Mouse (Mus musculus): ENCODE measurements around the gene Pmpca. TPM values are rescaled to one million over a fixed set of nuclear protein-coding genes. Genes with fewer than 3 reads are reported as not detected.
"Not testable (repeated sequence)": the region's sequence is repeated elsewhere in the genome, so short reads cannot be mapped to it uniquely, and the experiment has no call there.

Pmpca gene
- total RNA-seq, 2 experiments from 2014 or later = 91.4 to 91.9 TPM

DNA sequence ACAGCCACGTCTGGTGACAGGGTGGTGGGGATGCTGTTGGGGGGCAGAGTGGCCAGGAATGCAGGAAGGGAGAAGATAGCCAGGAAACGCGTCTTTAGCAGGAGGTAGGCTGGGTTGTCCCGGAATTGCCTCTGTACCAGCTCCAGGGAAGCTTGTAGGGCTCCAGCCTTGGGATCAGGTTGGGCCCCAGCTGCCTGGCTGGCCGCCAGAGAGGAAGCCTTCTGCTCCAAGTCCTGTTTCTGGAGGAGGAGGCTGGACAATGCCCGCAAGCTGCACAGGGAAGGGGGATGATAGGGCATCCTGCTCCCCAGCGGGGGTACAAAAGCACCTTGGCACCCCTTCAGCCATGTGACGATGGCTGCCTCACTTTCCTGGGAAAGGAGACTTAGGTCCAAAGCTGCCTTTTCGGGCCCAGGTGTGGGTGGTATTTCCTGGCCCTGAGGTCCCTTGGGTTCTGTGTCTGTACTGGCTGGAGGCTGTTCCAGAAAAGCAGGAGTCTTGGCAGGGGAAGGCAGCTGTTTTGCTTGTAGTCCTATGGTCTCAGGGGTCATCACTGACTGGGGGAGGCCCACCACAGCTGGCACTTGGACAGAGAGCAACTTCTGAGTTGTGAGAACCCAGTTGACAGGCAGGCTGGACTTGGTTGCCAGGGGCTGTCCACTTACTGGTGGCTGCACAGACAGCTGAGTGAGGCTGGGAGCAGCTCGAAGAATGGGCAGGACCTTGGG lies 24.2 kb upstream of the Pmpca start:
- intact Hi-C loops (cut with DNase I) = no loop called here
- DNase-seq (ENCODE audit: low spot score in 2 of 2) = no peak

DNA sequence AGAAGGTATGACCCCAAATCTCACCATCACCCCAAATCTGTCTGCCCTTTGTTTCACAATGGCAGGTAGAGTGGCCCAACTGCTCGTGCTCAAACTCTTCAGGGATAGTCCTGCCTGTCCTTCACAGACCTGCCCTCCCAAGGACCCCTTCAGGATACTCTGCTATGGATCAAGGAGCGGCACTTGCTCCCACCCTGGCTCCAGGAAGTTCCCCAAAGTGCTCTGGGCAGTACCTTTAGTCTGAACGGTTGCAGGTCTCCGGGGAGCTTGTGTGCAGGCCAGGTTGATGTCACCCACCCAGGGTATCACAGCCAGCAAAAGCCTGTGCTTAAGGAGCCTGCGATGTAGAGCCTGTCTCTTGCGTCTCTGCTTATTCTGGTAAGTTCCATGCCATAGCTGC lies 21.2 kb upstream of the Pmpca start:
- no peak for DNase-seq (ENCODE audit: low spot score in 2 of 2)
- intact Hi-C loops (cut with DNase I) = no loop called here

DNA sequence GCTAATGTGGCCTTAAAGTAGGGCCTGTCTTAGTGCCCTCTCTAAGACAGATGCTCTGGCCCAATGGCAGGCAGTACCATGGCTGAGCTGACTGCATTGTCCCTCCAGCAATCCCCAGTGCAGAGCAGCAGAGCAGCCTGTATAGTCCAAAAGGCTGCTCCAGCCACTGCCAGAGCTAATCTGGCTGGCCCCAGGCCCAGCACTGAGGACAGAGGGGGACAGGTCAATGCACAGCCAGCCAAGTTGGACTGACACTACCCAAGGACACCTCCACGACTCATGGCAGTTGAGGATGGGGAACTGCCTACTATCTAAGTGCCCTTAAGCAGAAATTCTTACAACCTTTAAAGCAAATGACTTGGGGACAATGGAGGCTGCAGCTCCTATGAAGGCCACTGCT lies 20.6 kb upstream of the Pmpca start:
- DNase-seq (ENCODE audit: low spot score in 2 of 2) = no peak
- intact Hi-C loops (cut with DNase I) = no loop called here

DNA sequence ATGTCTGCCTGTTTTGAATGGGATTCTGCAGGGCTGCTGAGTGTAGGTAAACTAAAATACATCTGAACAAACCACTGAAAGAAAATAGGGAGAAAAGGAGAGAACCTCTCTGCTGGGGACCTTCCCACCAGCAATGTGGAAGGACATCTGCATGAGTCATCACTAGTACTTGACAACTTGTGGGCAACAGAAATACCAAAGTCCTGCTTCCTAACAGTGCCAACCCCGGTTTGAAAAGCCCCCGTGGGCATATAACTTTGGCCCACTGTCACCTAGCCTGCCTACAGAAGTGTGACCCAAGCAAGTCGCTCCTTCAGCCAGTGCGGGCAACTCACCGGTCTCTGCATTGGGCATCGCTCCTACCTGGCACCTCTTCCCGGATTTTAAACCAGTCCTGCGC lies 16.7 kb upstream of the Pmpca start:
- intact Hi-C loops (cut with DNase I) = no loop called here

DNA sequence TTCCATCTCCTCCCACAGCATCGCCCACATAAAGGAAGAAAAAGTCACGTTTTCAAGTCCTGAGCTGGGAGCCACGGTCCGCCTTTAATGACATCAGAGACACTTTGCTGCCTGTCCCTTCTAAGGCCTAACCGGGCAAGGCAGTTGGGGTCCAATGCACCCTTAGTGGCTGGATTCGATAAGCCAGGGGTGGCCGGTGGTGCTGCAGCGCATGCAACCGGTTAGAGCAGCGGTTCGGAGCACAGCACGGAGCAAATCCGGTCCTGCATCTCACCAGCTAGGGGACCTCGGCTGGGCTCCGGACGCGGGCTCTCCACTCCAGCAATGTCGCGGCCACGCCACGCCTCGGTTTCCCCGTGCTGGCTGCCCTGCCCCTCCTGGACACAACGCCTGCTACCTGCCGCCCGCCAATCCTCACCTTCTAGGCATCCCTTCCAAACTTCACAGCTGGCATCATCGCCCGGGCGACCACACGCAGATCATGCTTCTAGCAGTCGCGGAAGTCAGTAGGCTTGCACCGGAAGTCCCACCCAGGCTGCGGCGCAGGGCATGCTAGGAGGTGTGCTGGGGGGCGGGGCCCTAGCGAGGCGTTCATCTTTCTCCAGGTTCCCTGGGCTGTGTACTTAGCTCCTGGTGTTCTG lies 8.9 kb upstream of the Pmpca start, which contains the start of gene Snapc4:
Gene Snapc4, minus strand, starts transcription at position 523 of the 641 bp plus-strand sequence.
- DNase-seq (ENCODE audit: low spot score in 2 of 2) = peak; percentile 81 to 84
- intact Hi-C loops (cut with DNase I) = no loop called here

More for the DNA sequence above, 16.7 kb upstream of the Pmpca start:
- no peak for DNase-seq (ENCODE audit: low spot score in 2 of 2)

DNA sequence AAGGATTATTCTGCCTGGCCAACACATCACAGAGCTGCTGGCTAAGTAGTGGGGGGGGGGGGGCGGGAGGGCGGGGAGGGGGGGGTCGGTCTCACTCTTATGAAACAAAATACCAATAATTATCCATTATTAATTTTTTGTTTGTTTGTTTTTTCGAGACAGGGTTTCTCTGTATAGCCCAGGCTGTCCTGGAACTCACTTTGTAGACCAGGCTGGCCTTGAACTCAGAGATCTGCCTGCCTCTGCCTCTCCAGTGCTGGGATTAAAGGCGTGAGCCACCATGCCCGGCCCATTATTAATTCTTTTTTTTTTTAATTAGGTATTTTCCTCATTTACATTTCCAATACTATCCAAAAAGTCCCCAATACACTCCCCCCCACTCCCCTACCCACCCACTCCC lies 8.3 kb upstream of the Pmpca start:
- intact Hi-C loops (cut with DNase I); DNase-seq (ENCODE audit: low spot score in 2 of 2): not testable (repeated sequence)

DNA sequence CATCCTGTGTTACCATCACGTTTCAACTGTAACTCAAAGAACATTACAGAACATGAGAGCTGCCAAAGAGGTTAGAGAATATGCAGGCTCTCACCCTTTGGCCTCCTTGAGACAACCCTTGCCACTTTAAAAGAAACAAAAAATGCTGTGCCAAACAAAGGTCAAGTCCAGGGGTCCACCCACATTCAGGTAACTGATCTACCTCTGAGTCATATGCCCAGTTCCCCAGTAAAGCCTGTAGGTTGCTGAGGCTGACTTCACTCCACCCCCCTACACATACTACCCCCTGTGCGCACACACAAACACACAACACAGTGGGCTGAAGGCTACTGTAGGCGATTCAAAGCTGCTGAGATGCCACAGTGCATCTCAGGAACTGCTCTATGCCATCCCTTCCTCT lies 1.4 kb upstream of the Pmpca start:
- intact Hi-C loops (cut with DNase I) = loop anchor here (5.0 kb wide), 1 partner anchor 35 kb away; the partner anchor contains the start of gene Dnlz
- no peak for DNase-seq (ENCODE audit: low spot score in 2 of 2)

DNA sequence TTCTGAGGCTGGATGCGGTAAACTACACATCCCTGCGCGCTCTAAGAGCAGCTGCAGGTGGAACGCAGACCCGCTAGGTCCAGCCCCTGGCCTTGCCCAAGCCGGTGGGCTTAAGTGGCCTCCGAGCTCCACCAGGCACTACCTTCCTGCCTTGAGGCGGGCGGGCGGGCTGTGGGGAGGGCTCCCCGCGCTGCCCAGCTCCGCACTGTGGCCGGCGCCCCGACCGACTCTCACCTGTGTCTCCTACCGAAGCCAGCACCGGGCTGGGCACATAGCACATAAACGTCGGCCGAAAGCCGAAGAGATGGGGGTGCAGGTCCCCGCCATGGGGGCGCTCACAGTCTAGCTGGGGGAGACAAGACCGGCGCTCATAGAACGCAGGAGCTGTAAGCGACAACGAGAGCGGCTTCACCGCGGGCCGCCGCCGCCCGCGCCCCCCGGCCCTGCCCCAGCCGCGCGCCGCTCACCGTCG lies 421 bp upstream of the Pmpca start:
- DNase-seq (ENCODE audit: low spot score in 2 of 2) = no peak
- intact Hi-C loops (cut with DNase I) = loop anchor here (5.0 kb wide), 1 partner anchor 36 kb away; the partner anchor contains the start of gene Dnlz

DNA sequence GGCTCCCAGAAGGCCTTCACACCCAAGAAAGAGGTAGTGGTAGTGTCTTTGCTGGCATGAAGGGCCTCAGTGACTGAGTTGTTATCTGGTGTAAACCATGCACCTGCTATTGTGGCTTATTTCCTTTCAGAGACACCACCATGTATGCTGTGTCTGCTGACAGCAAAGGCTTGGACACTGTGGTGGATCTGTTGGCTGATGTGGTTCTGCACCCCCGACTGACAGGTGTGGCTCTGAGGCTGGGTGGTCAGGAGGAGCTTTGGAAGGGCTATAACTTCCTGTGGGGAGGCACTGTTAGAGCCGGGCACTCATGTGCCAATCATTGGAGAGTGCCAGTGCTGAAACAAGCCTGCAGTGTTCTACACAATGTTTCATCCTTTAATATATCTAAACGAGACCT lies 1.8 kb downstream of the Pmpca start:
- DNase-seq (ENCODE audit: low spot score in 2 of 2) = no peak
- intact Hi-C loops (cut with DNase I) = no loop called here

DNA sequence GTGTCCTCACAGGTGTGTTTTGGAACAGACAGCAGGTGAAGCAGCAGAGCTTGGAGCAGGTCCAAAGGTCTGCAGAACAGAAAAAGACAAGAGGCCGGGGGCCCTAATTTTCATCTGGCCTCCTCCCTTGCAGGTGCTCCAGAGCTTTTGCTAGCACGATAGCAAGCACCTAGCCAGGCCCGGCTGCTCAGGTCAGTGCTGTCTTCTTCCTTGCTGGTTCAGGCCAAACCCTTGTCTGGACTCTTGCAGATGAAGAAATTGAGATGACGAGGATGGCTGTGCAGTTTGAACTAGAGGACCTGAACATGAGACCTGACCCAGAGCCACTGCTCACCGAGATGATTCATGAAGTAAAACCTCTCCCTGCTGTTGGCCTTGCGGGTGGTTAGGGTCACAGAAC lies 2.5 kb downstream of the Pmpca start:
- no peak for DNase-seq (ENCODE audit: low spot score in 2 of 2)
- intact Hi-C loops (cut with DNase I) = no loop called here

DNA sequence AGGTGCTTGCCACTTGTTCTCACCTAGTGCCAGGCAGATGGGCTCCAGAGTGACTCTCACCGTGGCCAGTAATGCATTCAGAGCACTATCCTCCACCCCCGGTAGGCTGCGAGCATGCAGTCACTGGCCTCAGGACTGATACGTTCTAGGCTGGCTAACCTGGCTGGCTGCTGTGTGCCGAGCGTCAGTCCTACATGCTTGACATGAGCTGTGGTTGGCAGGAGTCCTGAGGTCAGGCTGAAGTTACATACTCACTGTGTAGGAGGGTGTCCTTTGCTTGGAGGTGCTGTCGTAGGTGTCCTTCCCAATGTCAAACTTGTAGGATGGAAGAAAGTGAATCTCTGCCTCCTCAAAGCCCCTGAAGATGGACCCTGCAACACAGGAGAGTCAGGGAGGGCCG lies 9.8 kb downstream of the Pmpca start:
- no peak for DNase-seq (ENCODE audit: low spot score in 2 of 2)
- intact Hi-C loops (cut with DNase I) = no loop called here

DNA sequence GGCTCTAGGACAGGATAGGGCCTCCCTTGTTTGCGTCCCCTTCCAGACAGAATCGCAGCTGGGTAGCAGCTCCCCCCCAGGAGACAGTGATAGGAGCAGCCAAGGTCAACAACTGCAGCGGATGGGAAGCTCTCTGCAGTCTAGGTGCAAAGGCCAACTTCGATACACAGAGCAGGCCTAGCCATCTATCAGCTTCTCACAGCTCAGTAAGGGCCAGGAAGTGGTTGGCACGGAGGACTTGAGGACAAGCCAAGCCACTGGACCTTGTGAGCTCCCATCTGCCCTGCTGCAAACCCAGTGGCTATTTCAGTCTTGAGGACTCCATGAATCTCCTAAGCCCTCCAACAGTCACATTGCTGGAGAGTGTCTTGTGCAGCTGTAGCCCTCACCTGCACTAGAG lies 10.5 kb downstream of the Pmpca start:
- intact Hi-C loops (cut with DNase I) = no loop called here

DNA sequence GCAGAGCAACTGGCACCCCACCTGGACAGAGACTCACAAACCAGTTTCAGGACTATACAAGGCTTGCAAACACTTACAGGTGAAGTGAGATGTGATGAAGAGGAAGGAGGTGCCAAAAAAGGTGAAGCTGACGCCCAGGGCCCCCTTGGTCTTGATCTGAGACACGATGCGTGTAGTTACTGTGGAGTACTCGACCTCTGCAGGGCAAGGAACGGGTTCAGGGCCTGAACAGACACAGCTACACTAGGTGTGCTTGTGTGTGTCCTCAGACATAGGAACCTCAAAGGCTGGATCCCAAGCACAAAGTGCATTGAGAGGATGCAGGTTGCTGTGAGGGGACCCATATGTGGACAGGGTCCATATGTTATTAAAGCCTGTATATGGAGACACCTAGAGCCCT lies 11.2 kb downstream of the Pmpca start:
- intact Hi-C loops (cut with DNase I) = no loop called here
- no peak for DNase-seq (ENCODE audit: low spot score in 2 of 2)

More for the DNA sequence above, 10.5 kb downstream of the Pmpca start:
- DNase-seq (ENCODE audit: low spot score in 2 of 2) = no peak

DNA sequence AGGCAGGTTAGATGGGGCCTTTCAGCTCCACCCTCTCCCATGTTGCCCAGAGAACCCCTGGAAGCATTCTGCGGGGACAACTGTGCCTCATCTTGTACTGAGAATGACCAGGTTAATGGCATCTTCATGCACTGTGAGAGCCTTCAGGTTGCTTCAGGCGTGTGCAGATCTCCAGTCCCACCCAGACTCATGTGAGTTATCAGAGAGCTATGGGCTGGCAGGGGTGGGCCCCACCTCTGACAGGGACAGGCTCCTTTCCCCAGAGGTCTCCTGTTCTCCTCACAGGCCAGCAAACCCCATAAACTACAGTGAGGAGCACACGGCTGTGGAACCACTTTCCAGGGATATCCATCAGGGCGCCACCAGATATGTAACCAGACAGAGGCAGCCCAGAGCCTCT lies 11.9 kb downstream of the Pmpca start:
- DNase-seq (ENCODE audit: low spot score in 2 of 2) = no peak
- intact Hi-C loops (cut with DNase I) = no loop called here

DNA sequence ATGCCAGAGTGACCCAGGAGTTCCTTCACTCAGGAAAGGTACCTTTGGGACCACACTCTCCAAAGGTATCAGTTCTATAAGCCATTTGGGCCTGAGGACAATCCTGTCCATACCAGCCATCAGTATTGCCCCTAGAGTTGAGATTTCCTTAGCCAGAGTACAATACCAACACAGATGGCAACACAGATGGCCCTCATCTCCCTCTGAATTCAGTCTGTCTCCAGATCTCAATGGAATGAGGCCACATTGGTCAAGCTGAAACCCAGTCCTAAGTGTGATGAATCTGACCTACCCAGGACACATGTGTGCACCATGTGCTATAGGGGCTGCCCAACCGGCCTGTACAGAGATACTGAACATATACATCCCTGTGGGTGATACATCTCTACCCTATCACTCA lies 13.1 kb downstream of the Pmpca start:
- no peak for DNase-seq (ENCODE audit: low spot score in 2 of 2)

DNA sequence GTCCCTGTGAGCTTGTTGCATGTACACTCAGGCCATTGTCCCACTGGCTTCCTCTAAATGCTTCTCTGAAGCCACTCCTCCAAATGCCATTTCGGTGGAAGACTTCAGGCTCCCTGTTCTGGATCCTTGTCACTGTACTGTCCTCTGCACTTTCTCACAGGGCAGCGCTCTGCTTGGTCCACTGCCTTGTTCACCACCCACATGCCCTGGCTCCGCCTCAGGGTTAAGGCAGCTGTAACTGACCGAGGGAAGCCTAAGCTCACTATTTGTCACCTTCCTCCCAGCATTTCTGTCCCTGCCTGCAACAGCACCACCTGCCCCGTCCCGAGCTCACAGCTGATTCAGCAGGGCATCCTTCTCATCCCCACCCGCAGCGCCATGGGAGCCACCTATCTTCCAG lies 14.2 kb downstream of the Pmpca start:
- DNase-seq (ENCODE audit: low spot score in 2 of 2) = no peak
- intact Hi-C loops (cut with DNase I) = no loop called here

More for the DNA sequence above, 13.1 kb downstream of the Pmpca start:
- intact Hi-C loops (cut with DNase I) = no loop called here

DNA sequence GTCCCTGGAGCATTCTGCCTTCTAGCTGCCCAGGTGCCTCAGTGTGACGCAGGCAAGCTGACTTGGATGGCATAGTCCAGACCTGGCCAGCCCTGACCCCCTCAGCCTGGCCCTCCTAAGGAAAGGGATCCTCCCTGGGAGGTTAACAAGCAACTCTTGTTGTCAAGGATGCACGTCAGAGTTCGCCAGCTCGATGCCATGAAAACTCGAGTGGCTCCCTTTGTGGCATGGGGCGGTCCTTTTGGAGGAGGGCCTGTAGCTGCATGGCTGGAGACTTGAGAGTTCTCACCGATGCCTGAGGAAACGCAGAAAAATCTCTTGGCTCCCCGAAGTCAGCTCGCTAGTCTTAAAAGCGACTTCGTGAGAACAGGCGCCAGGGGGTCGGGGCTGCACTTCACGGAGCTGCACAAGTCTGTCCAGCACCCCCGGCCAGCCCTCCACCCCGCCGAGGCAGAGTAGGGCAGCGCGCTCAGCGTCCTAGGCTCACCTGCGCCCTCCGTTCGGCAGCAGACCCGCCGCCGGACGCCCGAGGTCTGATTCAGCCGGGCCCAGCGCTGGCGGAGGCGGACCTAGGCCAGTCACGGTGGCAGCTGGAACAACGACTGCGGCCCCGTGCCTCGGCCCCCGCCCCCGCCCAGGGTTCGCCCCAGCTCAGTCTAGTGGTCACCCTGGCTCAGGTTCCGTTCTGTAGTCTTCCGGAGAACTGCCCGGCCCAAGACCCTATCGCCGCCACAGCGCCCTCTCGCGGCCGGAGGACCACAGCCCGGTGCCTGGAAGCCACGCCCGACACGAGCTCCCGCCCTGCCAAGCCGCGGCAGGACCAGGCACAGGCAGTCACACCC lies 19.6 kb downstream of the Pmpca start, which contains the start of gene Inpp5e:
Gene Inpp5e, minus strand, starts transcription at position 689 of the 842 bp plus-strand sequence.
- intact Hi-C loops (cut with DNase I) = no loop called here
- DNase-seq (ENCODE audit: low spot score in 2 of 2) = peak; percentile 98 to 99

DNA sequence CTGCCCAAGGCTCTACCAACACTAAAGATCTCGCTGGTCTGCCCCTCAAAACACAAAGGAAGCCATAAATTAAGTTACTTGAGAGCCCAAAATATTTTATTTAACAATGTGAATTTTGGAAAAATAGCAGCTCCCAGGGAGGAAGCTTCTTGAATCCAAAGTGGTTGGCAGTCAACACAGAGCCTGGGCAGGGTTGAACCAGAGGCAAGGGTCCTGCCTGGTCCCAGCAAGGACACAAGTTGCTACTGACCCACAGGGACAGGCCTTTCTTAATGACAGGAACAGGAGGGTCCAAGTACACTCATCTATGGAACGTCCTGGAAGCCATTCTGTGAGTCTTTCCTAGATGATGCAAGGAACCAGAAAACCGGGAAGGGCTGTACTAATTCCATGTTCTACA lies 20.2 kb downstream of the Pmpca start:
- DNase-seq (ENCODE audit: low spot score in 2 of 2) = no peak
- intact Hi-C loops (cut with DNase I) = no loop called here

DNA sequence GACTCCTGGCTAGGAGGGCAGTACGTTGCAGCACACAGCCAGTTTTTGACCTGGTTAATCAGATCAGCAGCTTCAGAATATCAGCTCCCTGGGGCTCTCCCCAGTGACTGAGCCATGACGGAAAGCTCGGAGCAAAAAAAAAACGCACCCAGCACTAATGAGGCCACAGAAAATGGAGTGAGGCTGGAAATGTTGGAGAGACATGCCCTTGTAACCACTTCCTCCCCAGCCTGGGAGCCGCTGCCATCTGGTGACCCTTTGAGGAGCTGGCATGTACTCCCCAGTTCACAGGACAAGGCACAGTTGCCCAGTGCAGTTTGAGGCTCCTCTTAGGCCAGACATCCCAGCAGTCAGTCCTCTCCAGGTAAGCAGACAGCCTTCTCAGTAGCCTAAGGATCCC lies 21.0 kb downstream of the Pmpca start:
- intact Hi-C loops (cut with DNase I) = no loop called here
- DNase-seq (ENCODE audit: low spot score in 2 of 2) = no peak

DNA sequence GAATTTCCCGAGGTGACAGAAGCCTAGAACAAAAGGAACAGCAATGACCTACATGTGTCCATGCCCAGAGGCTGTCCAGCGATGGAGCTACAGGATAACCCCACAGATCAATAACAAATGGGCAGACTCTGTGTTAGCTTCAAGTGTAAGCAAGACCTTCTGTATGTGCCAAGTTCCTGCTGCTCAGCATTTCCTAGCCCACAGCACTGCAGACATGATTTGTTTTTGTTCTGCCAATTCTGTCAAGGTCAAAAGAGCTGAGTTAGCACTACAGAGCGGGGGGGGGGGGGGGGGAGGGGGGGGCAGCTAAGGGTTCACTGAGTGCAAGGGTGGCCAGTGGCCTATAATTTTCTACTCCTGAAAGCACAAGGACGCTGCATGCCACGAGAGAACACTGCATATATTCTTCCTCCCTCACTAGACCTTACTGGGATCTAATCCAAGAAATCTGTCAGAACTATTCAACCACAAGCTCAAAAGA lies 21.8 kb downstream of the Pmpca start:
- DNase-seq (ENCODE audit: low spot score in 2 of 2) = peak in 1 of 2 experiments; percentile 29
- intact Hi-C loops (cut with DNase I) = no loop called here
